Mouse (Mus musculus): ENCODE results near the gene Selenom.

Gene Selenom

GRCm38 (mm10) chr11:3549791-3550190 is 35.3 kb downstream of the Selenom start:
- DNase-seq (ENCODE audit: low spot score) = no peak

DNA sequence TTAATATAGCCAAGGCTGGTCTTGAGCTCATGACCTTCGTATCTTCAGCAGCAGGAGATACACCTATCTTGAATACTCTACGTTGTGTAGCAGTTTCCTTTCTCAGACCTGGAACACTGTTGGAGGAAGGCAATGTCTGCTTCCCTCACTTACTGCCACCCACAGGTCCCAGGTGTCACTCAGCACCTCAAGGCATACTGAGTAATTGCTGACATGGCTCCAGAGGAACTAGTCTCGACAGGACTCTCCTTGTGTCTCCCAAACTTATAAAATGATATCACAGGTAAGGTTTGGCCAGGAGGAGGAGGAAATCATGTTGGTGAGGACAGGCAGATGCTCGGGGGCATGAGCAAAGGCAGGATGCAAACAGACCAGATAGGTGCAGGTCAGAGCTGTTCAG is 40.5 kb downstream of the Selenom start:
- no peak for DNase-seq (ENCODE audit: low spot score)

DNA sequence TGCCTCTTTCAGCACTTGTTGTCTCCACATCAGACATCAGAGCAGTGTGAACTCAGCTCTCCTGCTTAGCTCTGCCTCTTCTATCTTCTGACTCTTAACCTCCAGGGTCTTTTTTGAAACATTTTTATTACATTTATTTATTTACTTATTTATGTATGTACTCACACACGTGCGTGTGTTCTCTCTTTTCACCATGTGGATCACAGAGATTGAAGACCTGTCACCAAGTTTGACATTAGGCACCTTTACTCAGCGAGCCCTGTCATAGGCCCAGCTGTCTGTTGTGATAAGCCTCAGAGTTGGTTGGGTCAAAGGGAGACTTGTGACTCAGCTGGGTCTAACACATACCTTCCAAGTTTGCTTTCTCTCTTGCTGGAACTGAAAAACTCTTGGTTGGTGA is 43.4 kb downstream of the Selenom start:
- DNase-seq (ENCODE audit: low spot score) = no peak

- no peak for DNase-seq (ENCODE audit: low spot score)
Observed at GRCm38 (mm10) chr11:3560202-3560601, 45.7 kb downstream of the Selenom start.

GRCm38 (mm10) chr11:3563853-3564252 is 49.4 kb downstream of the Selenom start:
- DNase-seq (ENCODE audit: low spot score) = no peak

- no peak for DNase-seq (ENCODE audit: low spot score)
Observed at GRCm38 (mm10) chr11:3564451-3564850, 50.0 kb downstream of the Selenom start.

GRCm38 (mm10) chr11:3566018-3566417 is 51.5 kb downstream of the Selenom start:
- DNase-seq (ENCODE audit: low spot score) = no peak

Measured in spleen, adult 12 weeks (tissue).